Mouse (Mus musculus) Patski (cell line): Measurements from ENCODE around the gene Spata21. TPM values are rescaled to one million over a fixed set of nuclear protein-coding genes. Genes with fewer than 3 reads are reported as not detected.

Experiments
- ATAC-seq: fragments of 100-300 bp; one replicate; pipeline ENCODE4 v1.8.0; 2021
- CTCF ChIA-PET: fragments of 350-600 bp; sonication (Branson Sonifier 250); formaldehyde crosslinking; loops from one replicate; lab custom pipeline; 2022; ENCODE audit warnings: inconsistent platforms; lab: Charles Lee
- POLR2A ChIA-PET: fragments of 350-600 bp; sonication (Branson Sonifier 250); formaldehyde crosslinking; loops from one replicate; lab custom pipeline; 2022; ENCODE audit warnings: antibody characterized with exemption, inconsistent platforms; lab: Charles Lee
- DNase-seq: peaks from one replicate; pipeline ENCODE4 v3.0.0-alpha.2; 2011; ENCODE audit warnings: low read depth, low spot score
- H3K27me3 ChIP-seq: fragments of 371-371 bp; one replicate; pipeline ENCODE4 v1.5.1; 2021
- CTCF ChIP-seq: fragments of 100-300 bp; IDR thresholded peaks from one replicate; pipeline ENCODE4 v1.5.1; 2021
- in situ Hi-C: fragments of 300-500 bp; cut with MboI; formaldehyde crosslinking; loops from 3 replicates; pipeline ENCODE4 v1.11.1; 2018; ENCODE audit warnings: low pct_unique_long_range_greater_than_20kb, mixed read lengths
- polyA plus RNA-seq: library from polyadenylated mRNA; unstranded; gene quantifications from one replicate; pipeline ENCODE4 v1.2.3, GENCODE M21; 2021

Gene Spata21
- polyA plus RNA-seq, 1 experiment from 2014 or later: not detected

DNA sequence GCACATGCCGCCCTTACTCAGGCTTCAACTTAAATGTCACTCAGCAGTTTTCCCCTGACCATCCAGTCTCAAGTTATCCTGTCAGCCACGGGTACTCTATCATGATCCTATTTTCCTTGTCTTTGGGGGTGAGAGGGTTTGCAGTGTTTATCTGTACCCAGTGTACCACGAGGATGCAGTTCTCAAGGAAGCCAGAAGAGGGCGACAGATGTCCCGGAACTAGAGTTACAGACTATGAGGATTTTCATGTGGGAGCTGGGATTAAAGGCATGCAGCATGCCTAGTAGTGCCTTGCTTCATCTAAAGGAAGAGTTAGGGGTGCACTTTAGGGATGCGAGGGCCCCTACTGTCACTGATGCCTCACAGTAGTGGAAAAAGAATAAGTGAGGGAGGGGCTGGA, 13.7 kb downstream of the Spata21 start:
- POLR2A ChIA-PET: no interaction called here
- no peak for ATAC-seq
- in situ Hi-C loops: no loop called here
- no peak for TF ChIP-seq CTCF
- DNase-seq: no peak
- CTCF ChIA-PET: no interaction called here
- H3K27me3 ChIP-seq: no peaks in the 10 kb centered on the region

DNA sequence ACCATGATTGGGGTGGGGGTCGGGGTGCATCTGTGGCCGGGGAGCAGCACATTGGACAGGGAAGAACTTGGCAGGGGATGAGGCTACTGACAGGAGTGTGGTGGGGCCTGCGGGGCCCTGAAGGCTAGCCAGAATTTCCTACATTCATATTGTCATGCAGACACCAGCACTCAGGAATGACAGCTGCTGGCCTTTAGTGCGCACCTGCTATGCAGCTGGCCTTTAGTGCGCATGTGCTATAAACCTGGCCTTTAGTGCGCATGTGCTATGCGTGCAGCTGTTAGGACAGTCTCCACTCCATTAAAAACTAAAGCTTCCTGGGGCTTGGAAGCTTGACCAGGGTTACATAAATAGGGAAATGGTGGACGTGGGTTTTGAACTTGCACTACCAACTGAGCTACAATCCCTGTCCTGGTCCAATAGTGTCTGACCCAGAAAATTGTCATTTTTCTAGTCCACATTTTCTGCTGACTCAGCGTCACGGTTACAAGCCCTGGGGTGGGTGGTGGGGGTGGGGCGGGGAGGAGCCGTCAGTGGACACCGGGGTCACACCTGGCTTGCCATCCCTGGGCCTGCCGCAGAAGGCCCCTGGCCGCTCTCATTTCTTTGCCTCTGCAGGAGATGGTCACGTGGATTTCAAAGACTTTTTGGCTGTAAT, 18.5 kb downstream of the Spata21 start:
- DNase-seq: no peak
- no peak for ATAC-seq
- CTCF ChIA-PET: no interaction called here
- no peak for TF ChIP-seq CTCF
- in situ Hi-C loops: no loop called here
- no peaks in the 10 kb centered on the region for H3K27me3 ChIP-seq
- POLR2A ChIA-PET: no interaction called here

DNA sequence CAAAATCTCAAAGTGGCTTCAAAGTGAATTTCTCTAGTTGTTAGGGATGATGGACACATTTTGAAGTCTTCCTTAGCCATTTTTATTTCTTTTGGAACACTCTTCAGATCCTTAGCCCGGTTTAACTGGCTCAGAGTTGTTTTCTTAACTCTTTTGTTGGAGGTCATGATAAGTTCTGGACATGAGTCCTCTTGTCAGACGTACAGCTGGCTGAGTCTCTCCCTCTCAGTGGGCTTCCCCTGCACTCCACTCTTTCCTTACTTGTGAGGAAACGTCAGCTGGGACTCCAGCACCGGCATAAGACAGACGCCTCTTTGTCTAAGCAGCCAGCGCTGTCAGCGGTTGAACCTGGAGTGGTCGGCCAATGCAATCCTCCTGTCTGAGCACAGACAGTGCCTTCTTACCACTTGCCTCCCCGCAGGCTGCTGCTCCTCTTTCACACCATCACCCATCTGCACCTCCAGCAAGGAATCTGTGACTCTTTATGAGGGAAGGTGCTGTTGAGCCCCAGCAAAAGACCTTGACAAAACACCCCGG, 20.1 kb downstream of the Spata21 start:
- in situ Hi-C loops: no loop called here
- ATAC-seq: no peak
- TF ChIP-seq CTCF: no peak
- ChIA-PET POLR2A (no interaction called here), CTCF (interaction anchor here (1.9 kb wide), 1 partner anchor 30 kb away, joined by 8 read pairs; the partner anchor contains the start of gene Necap2)
- H3K27me3 ChIP-seq: no peaks in the 10 kb centered on the region
- no peak for DNase-seq

DNA sequence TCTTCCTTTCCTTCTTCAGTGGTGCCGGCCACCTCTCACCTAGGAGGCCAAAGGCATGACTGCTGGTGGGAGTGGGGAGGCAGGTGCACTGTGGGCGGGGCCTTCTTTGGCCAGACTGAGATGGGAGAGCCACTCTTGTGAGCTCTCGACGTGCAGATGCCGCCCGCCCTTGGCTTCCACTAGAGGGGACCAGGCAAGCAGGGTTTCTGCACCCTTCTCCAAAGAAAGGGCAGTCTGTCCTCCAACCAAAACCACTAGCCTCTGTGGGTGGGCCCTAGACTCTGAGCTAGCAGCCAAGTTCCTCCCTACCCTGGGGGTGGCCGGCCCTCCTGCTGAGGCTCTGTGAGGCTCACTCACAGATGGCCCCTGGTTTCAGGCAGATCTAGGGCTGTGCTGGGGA, 25.7 kb downstream of the Spata21 start:
- CTCF ChIA-PET: no interaction called here
- H3K27me3 ChIP-seq: no peaks in the 10 kb centered on the region
- no peak for TF ChIP-seq CTCF
- DNase-seq: no peak
- POLR2A ChIA-PET: no interaction called here
- ATAC-seq: no peak
- in situ Hi-C loops: no loop called here

DNA sequence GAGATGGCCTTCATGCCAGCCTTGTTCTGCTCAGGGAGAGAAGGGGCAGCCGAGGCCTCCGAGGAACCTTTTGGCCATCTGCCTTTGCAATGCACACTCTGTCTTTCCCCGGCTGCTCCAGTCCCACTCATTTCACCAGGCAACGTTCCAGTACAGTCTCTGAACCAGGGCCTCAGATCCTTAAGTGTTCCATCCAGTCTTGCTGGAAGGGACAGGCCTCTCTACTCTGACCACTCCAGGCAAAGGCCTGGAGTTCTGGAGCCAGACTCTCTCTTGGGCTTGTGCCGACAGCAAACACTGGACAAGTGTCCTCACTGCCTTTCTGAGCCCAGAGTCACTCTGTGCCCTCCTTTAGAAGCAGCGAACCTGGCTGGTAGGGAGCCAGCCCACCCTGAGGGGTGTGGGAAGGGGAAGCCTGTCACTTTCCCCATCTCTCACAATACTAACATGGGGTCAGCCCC, 26.4 kb downstream of the Spata21 start:
- DNase-seq (no peak), ATAC-seq (no peak)
- ChIA-PET CTCF (no interaction called here), POLR2A (no interaction called here)
- TF ChIP-seq CTCF: no peak
- H3K27me3 ChIP-seq: no peaks in the 10 kb centered on the region
- in situ Hi-C loops: no loop called here

DNA sequence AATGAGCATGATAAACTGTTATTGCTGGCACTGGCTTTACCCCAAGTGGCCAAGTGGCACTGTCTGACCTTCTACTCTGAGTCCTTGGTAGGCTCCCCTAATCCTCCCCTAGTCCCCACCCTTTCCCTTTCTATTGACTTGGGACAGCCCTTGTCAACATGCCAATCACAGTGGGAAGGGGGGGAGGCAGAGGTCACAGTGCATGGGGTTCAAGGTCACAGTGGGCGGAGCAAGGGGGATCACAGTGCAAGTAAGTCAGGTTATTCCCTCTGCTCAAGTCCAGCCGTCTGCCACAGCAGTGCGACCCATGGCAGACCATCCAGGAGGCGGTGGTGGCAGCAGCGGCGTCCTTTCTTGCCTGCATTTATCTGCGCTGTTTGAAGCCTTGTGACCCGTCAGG, 27.3 kb downstream of the Spata21 start:
- POLR2A ChIA-PET: no interaction called here
- ATAC-seq: no peak
- TF ChIP-seq CTCF: no peak
- no peaks in the 10 kb centered on the region for H3K27me3 ChIP-seq
- DNase-seq: no peak
- in situ Hi-C loops: no loop called here
- CTCF ChIA-PET: no interaction called here

DNA sequence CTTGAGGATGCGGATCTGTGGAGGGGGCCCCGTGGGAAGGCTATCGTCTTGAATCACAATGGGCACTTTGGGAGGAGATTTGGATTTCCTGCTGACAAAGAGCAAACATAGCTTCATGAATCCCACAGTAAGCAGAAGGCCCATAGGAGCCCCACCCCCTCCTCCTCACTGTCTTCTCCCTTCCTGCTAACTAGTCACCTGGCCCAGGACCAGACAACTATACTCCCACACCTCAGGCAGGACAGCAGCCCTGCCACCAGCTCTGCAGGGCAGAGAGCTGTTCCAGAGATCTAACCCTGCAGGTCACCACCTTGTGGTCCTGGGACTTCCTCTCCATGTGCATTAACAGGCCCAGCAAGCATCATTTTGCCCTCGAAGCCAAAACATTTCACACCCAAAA, 30.6 kb downstream of the Spata21 start:
- H3K27me3 ChIP-seq: no peaks in the 10 kb centered on the region
- POLR2A ChIA-PET: no interaction called here
- ATAC-seq: no peak
- in situ Hi-C loops: no loop called here
- DNase-seq: no peak
- TF ChIP-seq CTCF: no peak
- CTCF ChIA-PET: no interaction called here

DNA sequence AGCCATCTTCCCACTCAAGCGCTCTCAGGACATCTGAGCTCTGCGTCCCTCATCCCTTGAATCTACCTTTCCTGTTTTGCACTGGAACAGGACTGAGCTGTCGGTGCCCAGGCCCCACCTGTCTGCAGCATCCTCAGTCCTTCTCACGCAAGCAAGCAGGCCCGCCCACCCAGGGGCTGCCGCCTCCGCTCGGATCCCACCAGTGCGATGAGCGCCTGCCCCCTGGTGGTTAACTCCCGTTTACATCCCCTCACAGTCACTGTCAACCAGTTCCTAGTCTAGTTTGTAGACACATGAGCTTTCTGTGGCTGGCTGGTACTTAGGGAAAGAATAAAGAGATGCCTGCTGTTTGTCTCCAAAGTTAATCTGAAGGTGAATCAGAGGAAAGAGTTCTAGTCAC, 32.6 kb downstream of the Spata21 start:
- CTCF ChIA-PET: interaction anchor here (0.9 to 1.5 kb wide), 2 partner anchors 11 to 39 kb away, joined by 4 read pairs; no protein-coding TSS in a partner anchor
- ATAC-seq: no peak
- no peak for TF ChIP-seq CTCF
- POLR2A ChIA-PET: no interaction called here
- DNase-seq: no peak
- H3K27me3 ChIP-seq: no peaks in the 10 kb centered on the region
- in situ Hi-C loops: no loop called here

DNA sequence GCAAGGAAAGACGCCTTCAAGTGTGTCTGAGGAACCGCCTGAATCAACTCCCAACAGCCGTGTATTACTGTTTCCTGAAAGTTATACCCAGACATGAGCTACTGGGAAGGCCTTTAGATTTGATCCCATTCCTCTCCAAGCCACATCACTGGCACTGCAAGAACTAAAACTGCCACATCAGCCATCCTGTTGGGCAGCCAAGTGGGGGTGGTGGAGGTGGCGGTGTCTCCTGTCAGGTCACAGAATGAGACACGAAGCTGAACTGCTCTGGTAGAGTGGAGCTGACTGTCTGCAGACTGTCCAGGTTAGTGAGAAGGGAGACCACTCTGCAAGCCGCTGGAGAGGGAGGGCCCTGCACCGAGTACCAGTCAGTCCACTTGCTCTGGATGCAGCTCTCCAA, 34.5 kb downstream of the Spata21 start:
- no peaks in the 10 kb centered on the region for H3K27me3 ChIP-seq
- ChIA-PET POLR2A (no interaction called here), CTCF (interaction anchor here (1.2 kb wide), 1 partner anchor 18 kb away, joined by 3 read pairs; no protein-coding TSS in a partner anchor)
- in situ Hi-C loops: no loop called here
- TF ChIP-seq CTCF: no peak
- no peak for ATAC-seq
- DNase-seq: no peak

DNA sequence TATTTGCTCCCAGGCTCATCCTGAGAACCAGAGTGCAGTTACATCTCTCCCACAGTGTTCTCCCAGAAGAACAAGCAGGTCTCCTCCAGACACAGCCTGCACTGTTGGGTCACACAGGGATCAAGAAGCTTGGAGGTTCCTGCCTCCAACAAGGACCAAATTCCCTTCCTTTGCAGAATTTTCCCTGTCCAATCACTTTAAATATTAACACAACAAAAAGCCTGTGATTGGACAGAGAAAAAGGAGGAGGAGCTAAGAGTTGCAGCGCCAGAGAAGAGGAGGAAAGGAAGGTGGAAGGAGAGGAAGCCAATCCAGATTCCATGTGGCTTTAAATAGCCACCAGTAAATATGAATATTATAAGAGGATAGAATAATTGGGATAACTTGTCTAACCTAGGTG, 34.9 kb downstream of the Spata21 start:
- in situ Hi-C loops: no loop called here
- POLR2A ChIA-PET: no interaction called here
- TF ChIP-seq CTCF: no peak
- no peaks in the 10 kb centered on the region for H3K27me3 ChIP-seq
- DNase-seq (no peak), ATAC-seq (no peak)
- CTCF ChIA-PET: interaction anchor here (1.2 kb wide), 1 partner anchor 18 kb away, joined by 3 read pairs; no protein-coding TSS in a partner anchor

DNA sequence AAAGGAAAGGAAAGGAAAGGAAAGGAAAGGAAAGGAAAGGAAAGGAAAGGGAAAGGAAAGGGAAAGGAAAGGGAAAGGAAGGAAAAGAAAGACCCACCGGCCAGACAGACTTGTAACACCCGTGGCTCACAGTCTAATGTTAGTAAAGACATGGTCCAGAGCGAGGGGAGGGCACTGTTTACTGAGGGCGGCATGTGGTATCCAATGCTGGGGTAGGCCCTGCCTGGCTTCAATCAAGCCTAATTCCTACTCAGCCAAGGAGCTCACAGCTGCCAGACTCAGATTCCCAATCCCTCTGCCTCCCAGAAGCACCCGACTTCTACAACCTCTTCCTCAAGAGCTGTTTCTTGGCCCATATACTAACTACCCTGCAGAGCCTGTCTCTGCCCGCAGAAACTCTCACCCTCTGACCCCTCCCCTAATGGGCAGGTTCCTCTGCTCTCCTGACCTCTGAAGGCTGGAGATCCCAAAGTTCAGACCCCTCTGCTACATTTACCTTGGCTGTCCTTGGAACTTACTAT, 41.1 kb downstream of the Spata21 start:
- ChIA-PET POLR2A (no interaction called here), CTCF (no interaction called here)
- in situ Hi-C loops: no loop called here
- DNase-seq: no peak
- H3K27me3 ChIP-seq: no peaks in the 10 kb centered on the region
- TF ChIP-seq CTCF: no peak
- ATAC-seq: no peak
